Mouse (Mus musculus) cerebellum, adult (tissue): ENCODE results near the gene Wwox.

Source experiments
- ATAC-seq: cut with Nextera tagmentation; 2 replicates; pipeline ENCODE4 v1.9.2; 2017; ENCODE audit warnings: mild to moderate bottlenecking, moderate library complexity, mixed read lengths; ENCODE audit not compliant: insufficient number of reproducible peaks, low FRiP score, low TSS enrichment

Wwox gene

DNA sequence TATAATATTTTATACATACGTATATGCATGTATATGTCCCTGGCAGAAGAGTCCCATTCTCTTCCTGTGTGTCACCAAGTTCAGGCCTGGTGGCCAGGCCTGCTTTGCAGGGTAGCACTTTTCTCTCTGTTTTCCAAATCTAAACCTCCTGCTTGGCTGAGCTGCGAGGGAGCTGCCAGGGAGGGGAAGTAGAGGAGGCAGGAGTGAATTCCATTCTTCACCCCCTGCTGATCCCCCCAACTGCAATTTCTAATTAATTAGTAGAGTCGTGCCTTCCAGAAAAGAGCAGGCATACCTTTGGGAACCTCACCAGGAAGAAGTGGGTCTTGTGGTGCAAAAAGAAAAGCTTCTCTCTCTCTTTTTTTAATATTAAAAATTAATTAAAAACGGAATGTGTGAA lies 599.0 kb downstream of the Wwox start:
- no peak for ATAC-seq

DNA sequence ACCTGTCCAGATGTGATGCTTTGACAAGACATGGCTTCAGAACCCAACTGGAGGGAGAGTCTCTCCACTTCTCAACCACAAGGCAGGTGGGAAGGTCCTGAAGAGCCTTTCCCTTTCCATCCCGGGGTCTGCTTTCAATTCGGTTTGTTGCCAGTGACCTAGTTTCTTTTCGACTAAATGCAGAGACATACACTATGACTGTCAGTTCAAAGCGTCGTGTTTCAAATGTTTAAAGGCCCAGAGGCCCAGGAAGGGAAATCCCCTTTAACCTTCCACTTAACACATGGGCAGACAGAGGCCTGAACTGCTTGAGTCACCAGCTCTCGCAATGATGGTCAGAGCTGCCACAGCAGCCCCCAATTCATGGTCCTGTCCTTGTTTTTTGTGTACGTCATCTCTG lies 606.3 kb downstream of the Wwox start:
- ATAC-seq = no peak

DNA sequence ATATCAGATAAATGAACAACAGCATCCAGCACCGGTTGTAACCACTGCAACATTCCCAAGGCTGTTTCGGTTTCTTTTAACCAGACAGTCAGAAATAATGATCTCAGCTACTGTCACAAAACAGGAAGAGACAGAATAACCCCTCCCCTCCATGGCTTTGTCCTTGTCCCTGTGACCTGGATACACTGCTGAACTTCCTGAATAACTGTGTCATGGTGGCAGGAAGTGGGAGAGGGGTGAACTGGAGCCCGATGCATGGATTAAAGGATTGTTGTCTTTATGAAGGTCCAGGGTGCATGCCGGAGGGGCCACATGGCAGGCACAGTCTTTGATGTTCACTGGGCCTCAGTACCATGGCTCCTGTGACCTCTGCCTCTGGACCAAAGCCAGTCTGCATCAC lies 607.0 kb downstream of the Wwox start:
- ATAC-seq = no peak

DNA sequence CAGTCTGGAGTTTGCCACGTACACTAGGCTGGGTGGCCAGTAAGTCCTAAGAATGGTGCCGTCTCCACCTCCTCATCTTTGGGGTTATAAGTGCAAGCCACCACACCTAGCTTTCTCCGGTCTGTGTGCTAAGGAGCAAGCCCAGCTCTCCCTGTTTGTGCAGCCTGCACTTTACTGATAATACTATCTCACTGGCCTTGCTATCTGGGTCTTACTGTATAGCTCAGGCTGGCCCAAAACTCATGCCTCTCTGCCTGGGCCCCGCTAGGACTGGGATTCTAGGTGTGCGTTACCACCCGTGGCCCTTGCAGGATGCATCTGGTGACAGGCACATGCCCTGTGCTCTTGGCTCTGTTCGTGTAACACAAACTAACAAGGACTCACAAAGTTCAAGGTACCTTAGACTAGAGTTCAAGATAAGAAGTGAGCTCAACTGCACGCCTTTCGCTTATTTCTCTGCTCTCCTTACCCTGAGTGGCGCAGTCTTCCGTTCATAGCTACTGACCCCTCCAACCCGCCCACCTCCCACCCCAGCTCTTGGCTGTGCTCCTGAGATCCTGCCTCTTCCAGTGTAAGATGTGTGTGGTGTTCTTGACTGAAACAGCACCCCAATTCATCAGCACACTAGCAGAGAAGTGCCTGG lies 618.9 kb downstream of the Wwox start:
- no peak for ATAC-seq

DNA sequence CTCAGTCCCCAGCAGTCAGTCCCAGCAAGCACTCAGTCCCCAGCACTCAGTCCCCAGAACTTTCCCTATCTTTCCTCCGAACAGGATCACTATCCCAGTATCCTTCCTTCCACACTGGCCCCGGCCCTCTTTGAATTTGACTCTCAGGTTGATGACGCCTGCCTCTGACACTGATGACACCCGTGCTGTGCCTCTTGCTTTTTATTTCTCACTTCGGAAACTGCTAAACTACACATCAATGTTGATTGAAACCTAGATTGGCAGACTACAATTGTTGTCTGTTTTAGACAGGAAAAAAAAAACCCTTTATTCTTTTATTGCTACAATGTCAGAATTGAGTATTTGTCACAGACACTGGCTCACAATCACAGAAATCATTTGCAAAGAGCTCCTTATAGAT lies 624.2 kb downstream of the Wwox start:
- ATAC-seq = no peak

DNA sequence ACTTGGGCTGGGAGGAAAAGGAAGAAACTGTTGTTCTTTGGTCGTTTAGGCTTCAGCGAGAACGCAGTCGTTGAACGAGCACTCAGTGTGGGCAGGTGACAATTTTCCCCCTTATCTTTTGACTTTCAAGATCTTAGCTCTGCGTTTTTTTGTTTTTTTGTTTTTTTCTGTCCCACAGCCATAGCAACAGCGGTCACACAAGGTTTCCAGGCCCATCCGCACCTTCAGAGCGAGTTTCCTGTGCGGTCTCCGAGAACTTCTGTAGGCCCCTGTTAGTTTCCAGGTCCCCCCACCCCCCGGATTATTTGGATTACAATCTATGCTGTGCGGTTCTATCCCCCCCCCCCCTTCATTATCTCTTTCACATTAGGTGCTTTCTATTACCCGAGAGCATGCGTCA lies 625.2 kb downstream of the Wwox start:
- no peak for ATAC-seq

DNA sequence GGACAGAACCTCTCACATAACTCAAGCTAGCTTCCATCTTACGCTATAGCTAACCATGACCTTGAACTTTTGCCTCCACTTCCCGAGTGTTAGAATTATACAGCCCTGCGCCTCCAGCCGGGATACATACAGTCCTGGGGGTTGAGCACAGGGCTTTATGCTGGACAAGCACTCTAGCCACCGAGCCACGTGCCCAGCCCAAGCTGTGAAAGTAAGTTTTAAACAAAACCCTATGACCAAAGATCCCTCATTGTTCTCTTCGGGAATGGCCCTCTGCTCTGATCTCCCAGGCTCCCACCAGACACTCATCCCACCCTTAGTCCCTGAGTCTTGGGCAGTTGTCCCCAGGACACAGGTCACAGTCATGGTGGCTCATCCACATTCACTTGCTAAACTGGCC lies 625.9 kb downstream of the Wwox start:
- ATAC-seq = no peak

DNA sequence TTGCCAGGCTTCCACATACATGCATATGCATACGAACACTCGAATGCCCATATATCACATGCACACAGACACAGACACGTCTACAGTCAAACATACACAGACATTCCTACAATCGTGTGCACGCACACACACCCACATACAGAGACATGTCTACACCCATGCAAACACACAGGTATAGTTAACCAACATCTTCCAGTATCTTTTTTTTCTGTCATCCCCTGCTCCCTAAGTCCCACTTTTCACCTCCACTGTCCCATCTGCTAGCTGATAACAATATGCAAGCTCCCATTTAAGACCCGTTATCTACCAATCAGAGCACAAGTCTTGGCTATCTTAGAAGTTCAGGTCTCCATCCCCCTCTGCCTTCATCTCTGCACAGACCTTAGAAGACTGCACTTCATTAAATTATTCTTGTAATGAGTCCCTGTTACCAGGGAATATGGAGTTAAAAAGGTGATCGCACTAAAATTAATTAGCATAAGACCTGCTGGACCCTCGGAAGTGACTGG lies 627.1 kb downstream of the Wwox start:
- no peak for ATAC-seq

DNA sequence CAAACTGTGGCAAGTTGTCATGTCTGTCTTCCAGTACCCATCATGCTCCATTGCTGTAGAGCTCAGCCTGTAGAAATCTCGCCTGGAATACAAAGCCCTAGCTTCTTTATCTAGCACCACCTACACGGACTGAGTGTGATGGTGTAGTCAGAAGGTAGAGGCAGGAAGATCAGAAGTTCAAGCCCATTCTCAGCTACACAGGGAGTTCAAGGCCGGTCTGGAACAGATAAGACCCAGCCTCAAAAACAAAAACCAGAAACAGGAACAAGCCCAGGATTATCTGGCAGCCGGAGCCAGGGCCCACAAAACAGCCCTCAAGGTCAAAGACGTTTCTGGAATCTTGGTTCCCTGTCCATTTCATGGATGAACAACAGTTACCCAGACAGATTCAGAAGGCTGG lies 629.3 kb downstream of the Wwox start:
- ATAC-seq = no peak

DNA sequence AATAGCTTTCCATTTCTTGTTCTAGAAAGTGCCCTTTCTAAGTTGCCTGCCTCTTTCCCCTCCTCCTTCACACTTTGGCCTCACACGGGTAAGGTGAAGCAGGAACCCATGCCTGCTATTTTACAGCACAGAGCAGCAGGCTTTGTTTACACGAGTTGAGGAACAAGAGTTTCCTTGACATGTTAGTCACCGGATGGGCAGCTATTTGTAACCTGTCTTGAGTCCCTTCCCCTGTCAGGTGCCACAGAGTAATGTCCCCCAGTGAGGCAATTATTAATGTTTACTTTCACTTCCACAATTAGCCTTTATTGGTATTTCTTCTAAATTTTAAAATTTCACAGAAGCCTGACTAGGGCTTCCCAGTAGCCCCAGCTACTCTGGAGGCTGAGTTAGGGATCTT lies 630.8 kb downstream of the Wwox start:
- ATAC-seq = no peak

DNA sequence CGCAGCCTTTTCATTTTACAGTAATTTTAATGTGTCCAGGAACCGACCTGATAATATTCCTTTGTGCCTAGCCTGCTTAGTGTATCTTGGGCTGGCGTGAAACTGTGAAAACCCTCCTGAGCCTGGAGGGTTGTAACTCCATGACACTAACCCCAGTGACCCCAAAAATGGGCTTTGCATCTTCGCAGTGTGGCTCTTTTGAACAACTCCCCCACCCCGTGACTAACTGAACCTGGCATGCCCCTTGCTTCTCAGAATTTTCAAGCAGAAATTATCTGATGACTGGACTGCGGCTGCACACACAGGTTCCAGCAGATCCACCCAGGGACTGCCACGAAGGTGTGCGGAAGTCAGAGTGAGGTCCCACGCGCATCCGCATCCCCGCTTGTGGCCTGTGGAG lies 631.8 kb downstream of the Wwox start:
- no peak for ATAC-seq

DNA sequence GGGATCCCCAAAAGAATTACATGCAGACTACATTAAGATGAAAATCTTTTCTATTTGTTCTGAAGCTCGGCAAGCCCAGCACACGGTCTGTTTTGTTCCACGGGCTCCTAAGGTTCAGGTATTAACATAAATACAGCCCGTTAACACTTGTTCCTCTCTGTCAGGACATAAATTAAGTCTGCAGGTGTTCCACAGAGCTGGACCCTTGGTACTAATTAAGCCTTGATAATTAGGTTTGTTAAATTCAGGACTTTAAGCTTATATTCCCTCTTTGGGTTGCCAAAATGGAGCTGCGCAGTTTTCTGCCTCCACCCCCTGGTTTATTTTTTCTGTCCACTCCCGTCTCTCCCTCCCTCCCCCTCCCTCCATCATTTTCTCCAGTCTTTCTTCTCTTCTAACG lies 638.8 kb downstream of the Wwox start:
- ATAC-seq = no peak

DNA sequence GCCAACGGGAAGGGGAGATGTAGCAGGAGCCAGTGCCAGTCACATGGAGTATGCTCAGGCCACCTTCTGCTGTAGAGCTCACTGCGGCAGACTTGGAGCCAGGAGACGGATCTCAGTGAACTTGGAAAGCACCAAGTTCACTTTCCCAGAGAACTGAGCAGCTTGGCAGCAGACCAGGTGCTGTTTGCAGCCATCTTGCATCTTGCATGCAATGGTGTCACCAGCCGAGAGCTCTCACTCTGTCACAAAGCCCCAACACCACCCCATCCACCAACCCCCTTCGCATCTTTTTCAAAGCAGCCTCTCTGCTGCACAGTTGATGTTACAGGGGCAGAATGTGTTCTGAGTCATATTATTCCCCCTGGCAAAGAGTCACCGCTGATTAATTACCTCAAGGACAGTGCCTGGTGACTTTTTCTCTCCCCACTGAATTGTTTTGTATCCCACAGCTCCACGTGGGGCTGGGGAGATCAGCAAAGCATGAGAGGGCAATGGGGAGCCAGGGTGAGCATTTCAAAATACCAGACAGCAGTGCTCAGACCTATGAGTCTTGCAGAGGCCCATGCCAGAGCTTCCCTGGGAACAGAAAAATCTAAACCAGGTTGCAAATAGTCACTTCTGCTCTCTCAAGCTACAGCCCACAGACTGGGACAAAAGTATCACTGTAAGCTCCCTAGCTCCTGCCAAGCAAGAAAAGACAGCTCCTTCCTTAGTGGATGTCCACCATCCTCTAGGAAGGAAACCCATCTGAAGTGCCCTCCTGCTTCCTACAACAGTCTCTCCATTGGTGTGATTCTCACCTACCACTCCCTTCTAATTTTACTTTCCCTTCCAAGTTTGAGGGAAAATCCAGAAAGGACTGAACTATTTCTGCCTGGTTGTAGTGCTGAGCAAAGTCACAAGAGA lies 642.1 kb downstream of the Wwox start:
- no peak for ATAC-seq

DNA sequence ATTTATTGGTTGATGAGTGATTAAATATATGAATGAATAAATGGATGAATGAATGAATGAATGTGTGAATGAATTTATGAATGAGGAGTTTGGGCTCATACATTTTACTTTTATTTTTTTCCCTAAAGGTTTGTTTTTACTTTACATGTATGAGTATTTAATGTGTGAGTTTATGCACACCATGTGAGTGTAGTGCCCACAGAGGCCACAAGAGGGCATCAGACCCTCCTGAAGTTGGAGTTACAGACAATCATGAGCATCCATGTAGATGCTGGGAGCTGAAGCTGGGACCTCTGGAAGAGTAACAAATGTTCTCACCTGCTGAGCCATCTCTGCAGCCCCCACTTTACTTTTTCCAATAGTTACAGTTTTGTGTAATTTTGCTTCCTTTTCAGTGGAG lies 648.7 kb downstream of the Wwox start:
- no peak for ATAC-seq

DNA sequence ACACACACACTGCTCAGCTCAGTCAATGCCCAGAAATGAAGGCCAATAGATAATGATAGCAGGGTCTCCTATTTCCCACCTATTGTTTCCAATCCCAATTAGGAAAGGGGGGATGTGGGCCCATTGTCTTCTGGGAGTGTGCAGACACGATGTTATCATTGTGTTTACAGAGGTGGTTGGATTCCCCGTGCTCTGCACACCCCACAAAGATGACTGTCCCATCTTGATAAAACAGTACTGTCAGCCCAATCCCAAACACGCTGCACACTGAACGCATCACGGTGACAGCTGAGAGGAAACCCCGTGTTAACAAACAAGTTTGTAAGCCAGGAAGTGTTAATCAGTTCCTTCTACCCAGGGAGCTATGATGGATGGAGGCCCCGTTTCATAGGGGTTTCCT lies 650.3 kb downstream of the Wwox start:
- no peak for ATAC-seq

DNA sequence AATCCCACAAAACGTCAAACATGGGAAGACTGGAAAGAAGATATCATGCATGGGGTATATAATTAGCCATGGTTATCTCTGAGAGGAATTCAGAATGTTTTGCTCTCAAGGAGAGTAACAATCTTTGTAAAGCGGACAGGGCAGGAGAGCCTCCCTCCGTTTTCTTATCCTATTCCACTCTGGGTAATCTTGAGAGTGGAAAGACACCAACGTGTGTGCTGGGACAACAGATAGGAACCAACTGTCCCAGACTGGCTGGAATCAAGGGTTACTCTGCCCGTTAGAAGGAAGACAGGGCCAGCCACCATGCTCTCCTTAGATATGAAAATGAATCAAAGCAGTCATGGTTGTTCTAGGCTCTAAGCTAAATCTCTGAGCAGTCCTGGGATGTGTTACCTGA lies 650.7 kb downstream of the Wwox start:
- ATAC-seq = no peak

DNA sequence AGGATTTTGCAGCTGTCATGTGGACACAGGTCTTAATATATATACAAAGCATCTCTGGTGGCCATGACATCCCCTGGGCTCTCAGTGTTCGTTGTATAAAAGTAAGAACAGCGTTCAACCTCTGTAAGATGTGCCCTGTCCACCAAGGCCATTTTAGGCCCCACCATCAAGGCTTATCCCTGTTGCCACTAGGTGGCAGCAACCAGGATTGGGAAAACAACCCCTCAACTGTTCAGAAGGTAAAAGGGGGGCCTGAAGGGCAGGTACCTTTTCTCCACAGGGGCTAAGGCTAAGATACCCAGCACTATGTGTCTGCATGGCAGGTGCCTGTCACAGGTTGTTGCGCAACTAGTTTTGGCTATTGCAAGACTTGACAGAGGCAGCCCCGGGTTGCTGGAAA lies 656.1 kb downstream of the Wwox start:
- ATAC-seq = no peak; the same call in 1 of the 2 replicates

DNA sequence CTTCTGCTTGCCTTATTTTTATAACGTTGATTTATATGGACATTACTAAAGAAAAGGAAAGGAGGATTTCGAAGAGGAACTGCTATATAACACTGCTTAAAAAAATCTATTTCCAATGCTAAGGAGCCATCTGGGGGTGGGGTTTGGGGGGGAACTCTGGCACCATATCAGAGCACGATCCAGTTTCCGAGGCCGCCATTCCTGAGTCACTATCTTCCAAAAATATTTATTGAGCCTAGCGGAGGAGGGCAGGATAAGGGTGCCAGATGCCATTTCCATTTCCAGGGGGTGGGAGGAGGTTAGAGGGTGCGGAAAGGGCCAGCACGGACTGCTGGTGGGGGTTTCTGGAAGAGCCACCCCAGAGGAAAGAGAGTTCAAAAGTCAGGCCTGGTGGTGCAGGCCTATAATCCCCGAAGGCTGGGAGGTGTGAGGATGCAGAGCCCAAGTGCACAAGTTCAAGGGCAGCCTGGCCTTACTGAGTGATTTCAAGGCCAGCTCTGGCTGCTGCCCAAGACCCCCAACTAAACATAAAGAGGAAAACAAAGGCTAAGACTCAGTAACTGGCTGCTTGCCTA lies 658.6 kb downstream of the Wwox start:
- no peak for ATAC-seq

DNA sequence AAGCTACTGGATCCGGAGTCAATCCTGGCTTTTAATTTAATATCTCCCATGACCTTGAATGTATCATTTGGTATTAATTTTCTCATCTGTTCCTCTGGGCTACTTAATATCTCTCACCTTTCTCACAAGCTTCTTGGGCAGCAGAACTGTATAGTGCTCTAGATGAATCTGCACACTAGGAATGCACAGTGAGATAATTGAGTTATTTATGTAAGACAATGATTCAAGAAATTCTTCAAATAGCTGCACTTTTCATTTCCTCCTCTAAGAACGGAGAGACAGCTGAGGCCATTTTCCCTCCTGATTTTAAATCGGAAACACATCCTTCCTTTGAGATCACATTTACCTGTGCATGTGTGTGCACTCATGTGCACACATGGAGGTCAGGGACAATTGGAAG lies 669.9 kb downstream of the Wwox start:
- ATAC-seq = no peak

DNA sequence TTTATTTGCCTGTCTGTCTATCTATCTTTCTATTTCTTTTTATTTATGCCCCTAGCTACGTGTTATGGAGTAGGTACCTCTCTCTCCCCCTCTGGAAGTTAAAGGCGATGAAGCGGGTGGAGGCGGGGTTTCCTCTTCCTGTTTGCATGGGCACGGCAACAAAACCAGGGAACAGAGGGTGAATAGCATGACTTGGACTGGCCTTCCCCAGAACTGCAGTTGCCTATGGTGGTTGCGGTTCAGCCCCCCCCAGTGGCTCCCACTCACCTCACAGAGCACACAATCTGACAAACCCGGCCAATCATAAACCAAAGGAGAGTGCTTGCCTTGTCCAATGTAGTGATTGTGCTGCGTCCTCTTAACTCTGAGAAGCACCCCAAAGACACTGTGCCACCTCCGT lies 671.0 kb downstream of the Wwox start:
- ATAC-seq = no peak

DNA sequence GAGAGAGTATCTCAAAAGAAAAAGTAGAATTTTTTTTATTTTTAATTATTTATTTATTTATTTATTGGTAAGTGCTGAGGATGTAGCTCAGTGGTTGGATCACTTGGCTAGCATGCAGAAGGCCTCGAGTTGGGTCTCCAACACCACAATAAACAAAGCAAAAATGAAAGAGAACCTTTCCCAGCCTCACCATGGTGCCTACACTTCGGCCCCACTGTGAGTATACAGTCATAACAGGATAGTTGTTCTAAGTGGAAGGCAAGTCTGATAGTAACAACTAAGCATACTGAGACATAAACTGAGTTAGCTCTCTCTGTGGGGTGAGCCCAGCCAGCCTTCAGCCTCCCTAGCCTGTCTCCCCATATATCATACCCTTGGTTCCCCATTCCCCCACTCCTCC lies 672.6 kb downstream of the Wwox start:
- no peak for ATAC-seq

DNA sequence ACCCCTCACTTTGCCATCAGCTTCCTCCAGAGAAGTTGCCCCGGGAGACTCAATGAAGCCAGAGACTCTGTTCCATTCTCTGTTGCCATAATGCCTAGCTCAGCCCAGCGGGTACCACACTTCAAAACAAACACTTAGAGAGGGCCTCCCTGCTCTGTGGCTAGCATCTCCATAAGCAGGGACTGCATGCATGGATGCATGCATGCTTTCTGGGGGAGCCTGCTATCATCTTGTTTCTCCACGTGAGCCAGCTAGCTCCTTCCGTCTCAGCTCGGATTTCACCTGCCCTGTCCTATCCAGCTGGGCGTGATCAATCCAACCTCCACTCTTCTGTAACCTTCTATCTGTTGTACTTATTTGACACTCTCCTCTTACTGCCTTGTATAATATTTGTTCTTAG lies 675.0 kb downstream of the Wwox start:
- no peak for ATAC-seq
